Mouse (Mus musculus): Measurements from ENCODE around the gene Mroh3. TPM values are rescaled to one million over a fixed set of nuclear protein-coding genes. Genes with fewer than 3 reads are reported as not detected.

Gene Mroh3
- polyA plus RNA-seq, 1 experiment from 2014 or later = not detected

DNA sequence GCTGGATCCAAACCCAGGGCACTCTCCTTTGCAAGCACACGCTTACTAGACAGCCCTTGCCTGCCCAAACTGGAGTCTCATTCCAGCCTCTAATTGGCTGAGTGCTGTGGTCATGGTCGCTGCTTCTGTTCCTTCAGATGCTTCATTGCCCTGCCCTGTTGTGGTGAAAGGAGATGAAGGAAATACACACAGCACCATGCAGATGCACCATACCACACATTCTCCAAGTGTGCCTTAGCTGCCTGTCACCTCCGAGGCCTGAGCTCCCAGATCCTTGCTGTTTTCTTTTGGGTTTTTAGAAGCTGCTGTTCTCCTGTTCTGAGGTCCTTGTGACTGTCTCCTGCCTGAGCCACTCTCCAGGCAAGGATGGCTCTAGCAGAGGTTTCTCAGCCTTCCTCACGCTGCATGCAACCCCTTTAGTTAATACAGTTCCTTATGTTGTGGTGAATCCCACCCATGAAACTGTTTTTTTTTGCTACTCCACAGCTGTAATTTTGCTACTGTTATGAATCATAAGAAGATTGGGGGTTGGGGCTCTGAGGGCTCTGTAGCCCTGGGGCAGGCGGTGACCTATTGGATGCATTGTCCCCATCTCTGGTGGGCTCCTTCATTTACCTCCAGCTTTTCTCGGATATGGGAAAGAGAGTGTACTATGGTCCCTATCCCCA, 76.7 kb downstream of the Mroh3 start:
- Histone ChIP-seq H3K4me3 (ENCODE audit: low read depth, low read length) (no peak overlapping the region), H3K4me1 (ENCODE audit: insufficient read depth) (peaks cover 76% of the 10 kb centered on the region), H3K27me3 (ENCODE audit: insufficient read depth, low read length) (no peaks in the 10 kb centered on the region), H3K4me2 (peak overlapping the region; percentile 36), H3K36me3 (ENCODE audit: insufficient read depth) (no peaks in the 10 kb centered on the region), H3K9ac (no peak overlapping the region), H3K9me3 (ENCODE audit: low read depth, low read length) (no peaks in the 10 kb centered on the region), H3K27ac (ENCODE audit: low read depth) (peak overlapping the region; percentile 85)
- WGBS = 56% methylated on average over 6 of the region's 6 CpGs
- DNase-seq (peak; percentile 40), ATAC-seq (ENCODE audit: insufficient read depth) (no peak)
- TF ChIP-seq CTCF (IDR thresholded peaks at IDR 0.05; ENCODE audit: low read depth) = no peak

DNA sequence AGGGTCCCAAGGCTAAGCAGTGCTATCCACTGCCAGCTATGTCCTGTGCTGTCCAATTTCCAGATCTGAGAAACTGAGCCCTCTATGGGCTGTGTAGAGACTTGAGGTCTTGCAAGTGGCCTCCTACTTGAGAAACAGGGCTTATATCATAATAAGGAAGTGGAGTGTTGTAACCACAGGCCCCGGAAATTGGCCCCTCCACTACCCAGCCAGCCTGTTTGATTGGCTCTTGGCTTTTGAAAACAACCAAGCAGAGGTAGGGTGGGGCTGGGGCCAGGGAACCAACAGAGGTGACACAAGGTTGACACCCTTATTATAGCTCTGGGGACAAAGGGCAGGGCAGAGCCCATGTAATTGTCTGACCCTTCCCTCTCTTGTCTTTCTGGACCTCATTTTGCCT, 77.6 kb downstream of the Mroh3 start:
- Histone ChIP-seq H3K9me3 (ENCODE audit: low read depth, low read length) (no peaks in the 10 kb centered on the region), H3K27ac (ENCODE audit: low read depth) (no peak overlapping the region), H3K36me3 (ENCODE audit: insufficient read depth) (no peaks in the 10 kb centered on the region), H3K4me3 (ENCODE audit: low read depth, low read length) (no peak overlapping the region), H3K4me2 (no peak overlapping the region), H3K4me1 (ENCODE audit: insufficient read depth) (peaks cover 84% of the 10 kb centered on the region), H3K9ac (no peak overlapping the region), H3K27me3 (ENCODE audit: insufficient read depth, low read length) (no peaks in the 10 kb centered on the region)
- 26% methylated on average over 1 of the region's 1 CpGs for WGBS
- no peak for TF ChIP-seq CTCF (IDR thresholded peaks at IDR 0.05; ENCODE audit: low read depth)
- DNase-seq (peak; percentile 40), ATAC-seq (ENCODE audit: insufficient read depth) (no peak)

DNA sequence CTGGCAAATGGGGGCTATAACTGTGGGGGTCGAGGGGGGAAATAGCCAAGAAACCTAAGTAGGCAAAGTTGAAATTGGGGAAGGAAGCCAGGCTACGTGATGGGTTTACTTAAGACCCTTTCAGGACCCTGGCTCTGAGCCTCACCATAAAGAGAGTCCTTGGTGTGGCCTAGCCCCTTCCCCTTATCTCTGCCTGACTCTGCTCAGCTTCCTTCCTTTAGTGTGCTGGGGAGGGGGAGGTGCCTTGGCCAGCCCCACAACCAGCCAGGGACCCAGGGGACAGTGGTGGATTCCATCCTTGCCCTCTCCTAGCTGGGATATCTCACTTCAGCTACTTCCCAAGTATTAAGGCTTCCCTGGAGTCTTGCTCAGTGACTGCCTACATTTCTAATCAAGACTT, 78.1 kb downstream of the Mroh3 start:
- DNase-seq (no peak), ATAC-seq (ENCODE audit: insufficient read depth) (no peak)
- no peaks in the 10 kb centered on the region for H3K9me3 ChIP-seq (ENCODE audit: low read depth, low read length)
- no peak overlapping the region for H3K4me3 ChIP-seq (ENCODE audit: low read depth, low read length)
- no peak overlapping the region for H3K27ac ChIP-seq (ENCODE audit: low read depth)
- H3K9ac ChIP-seq = no peak overlapping the region; the same call in 1 of the 2 replicates
- 0 out of 2 replicates have a peak overlapping the region, but pooled peaks have one; percentile 0 for H3K4me2 ChIP-seq
- 30% methylated on average over 2 of the region's 2 CpGs for WGBS
- H3K27me3 ChIP-seq (ENCODE audit: insufficient read depth, low read length) = no peaks in the 10 kb centered on the region
- H3K36me3 ChIP-seq (ENCODE audit: insufficient read depth) = no peaks in the 10 kb centered on the region
- H3K4me1 ChIP-seq (ENCODE audit: insufficient read depth) = peaks cover 82% of the 10 kb centered on the region
- no peak for TF ChIP-seq CTCF (IDR thresholded peaks at IDR 0.05; ENCODE audit: low read depth)

DNA sequence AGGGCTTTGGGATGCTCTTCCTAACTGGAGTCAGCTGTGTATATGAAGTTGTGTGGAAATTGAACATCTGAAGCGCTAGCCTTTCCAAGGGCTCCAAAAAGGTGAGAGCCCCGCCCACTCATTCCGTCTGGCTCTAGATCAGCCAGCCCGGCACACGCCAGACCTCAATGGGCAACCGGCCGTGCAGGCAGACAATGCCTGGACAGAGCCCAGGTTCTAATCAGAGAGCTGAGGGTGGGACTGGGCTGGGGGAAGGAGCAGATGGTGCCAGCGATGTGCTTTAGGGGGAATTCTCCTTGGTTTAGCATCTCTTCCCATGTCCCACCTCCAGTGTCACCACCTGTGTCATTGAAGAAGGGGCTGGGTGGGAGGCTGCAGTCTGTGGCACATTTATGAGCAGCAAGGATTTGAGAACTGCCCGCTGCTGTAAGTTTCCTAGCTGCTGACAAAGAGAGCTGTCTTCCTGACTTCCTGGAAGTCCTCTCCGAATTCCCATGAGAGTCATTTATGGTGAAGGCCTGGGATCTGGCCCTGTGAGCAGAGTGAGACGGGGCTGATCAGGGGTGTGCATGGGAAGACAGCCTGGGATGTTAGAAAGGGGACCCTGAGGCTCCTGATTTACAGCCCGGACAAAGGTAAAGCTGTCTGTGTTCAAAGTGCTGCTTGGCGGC, 78.9 kb downstream of the Mroh3 start:
- DNase-seq (no peak), ATAC-seq (ENCODE audit: insufficient read depth) (no peak)
- 44% methylated on average over 13 of the region's 13 CpGs for WGBS
- TF ChIP-seq CTCF (IDR thresholded peaks at IDR 0.05; ENCODE audit: low read depth) = no peak
- Histone ChIP-seq H3K27me3 (ENCODE audit: insufficient read depth, low read length) (no peaks in the 10 kb centered on the region), H3K9ac (no peak overlapping the region), H3K4me1 (ENCODE audit: insufficient read depth) (peaks cover 82% of the 10 kb centered on the region), H3K4me2 (peak overlapping the region; percentile 96), H3K4me3 (ENCODE audit: low read depth, low read length) (no peak overlapping the region), H3K9me3 (ENCODE audit: low read depth, low read length) (no peaks in the 10 kb centered on the region), H3K36me3 (ENCODE audit: insufficient read depth) (no peaks in the 10 kb centered on the region), H3K27ac (ENCODE audit: low read depth) (no peak overlapping the region)

DNA sequence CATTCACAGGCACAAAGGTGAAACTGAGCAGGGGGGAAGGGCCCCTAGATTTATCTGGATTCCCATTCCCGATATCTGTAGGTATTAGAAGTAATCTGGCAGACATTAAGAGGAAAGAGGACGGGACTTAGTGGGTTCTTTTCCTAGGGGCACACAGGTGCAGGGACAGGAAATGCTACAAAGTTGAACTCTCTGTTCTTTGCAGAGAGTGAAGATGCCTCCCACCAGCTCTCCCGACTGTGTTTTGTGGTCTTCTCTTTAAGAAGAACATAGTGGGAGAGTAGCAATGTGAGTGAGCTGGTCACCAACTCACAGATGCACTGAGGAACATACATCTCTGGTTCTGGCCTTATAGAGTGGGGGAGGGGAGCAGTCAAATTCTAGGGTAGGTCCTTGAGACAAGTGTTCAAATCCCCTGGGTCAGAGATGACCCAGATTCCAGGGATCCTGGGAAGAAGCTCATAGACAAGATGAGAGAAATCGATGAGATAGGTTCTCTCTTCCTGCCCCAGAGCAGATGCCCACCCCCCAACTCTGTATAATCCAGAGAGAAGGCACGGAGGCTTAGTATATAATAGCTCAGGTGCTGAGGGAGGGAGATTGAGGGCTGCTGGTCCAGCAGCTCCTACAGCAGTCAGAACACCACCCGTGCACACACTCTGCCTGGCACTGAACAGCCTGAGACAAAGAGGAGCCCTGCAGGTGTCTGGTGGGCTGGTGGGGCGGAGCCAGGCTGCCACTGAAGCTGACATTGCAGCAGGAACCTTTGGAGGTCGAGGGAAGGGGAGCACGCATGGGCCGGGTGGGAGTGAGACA, 80.0 kb downstream of the Mroh3 start:
- WGBS = 37% methylated on average over 10 of the region's 10 CpGs
- H3K4me2 ChIP-seq = peak overlapping the region; percentile 96
- H3K4me3 ChIP-seq (ENCODE audit: low read depth, low read length) = peak overlapping the region; percentile 76
- no peak for DNase-seq
- no peaks in the 10 kb centered on the region for H3K9me3 ChIP-seq (ENCODE audit: low read depth, low read length)
- peak overlapping the region; percentile 65 for H3K9ac ChIP-seq
- ATAC-seq (ENCODE audit: insufficient read depth) = no peak
- H3K4me1 ChIP-seq (ENCODE audit: insufficient read depth) = peaks cover 80% of the 10 kb centered on the region
- no peaks in the 10 kb centered on the region for H3K27me3 ChIP-seq (ENCODE audit: insufficient read depth, low read length)
- no peak overlapping the region for H3K27ac ChIP-seq (ENCODE audit: low read depth)
- H3K36me3 ChIP-seq (ENCODE audit: insufficient read depth) = no peaks in the 10 kb centered on the region
- no peak for TF ChIP-seq CTCF (IDR thresholded peaks at IDR 0.05; ENCODE audit: low read depth)

Other genes with a start within 250 kb of the Mroh3 start
- not detected in 2 replicates for gene Igfn1, start 206.5 kb downstream of the Mroh3 start, polyA plus RNA-seq (2014; fragmentation: Nextera tagmentation; extraction: Ambion mirVana)
- gene Tmem9, start 204.7 kb downstream of the Mroh3 start, polyA plus RNA-seq (2014; fragmentation: Nextera tagmentation; extraction: Ambion mirVana) = 72.7 and 76.3 TPM in 2 replicates
- not detected in 2 replicates for gene Ascl5, start 162.0 kb downstream of the Mroh3 start, polyA plus RNA-seq (2014; fragmentation: Nextera tagmentation; extraction: Ambion mirVana)
- gene Cacna1s, start 160.1 kb downstream of the Mroh3 start, polyA plus RNA-seq (2014; fragmentation: Nextera tagmentation; extraction: Ambion mirVana) = not detected in 2 replicates
- gene Kif21b, start 81.4 kb downstream of the Mroh3 start, polyA plus RNA-seq (2014; fragmentation: Nextera tagmentation; extraction: Ambion mirVana) = 3.8 and 4.1 TPM in 2 replicates
- 15.1 and 15.9 TPM in 2 replicates for gene Inava, start 21.4 kb upstream of the Mroh3 start, polyA plus RNA-seq (2014; fragmentation: Nextera tagmentation; extraction: Ambion mirVana)
- gene Gpr25, start 48.0 kb upstream of the Mroh3 start, polyA plus RNA-seq (2014; fragmentation: Nextera tagmentation; extraction: Ambion mirVana) = not detected in 2 replicates
- 18.2 and 20.0 TPM in 2 replicates for gene Camsap2, start 133.3 kb upstream of the Mroh3 start, polyA plus RNA-seq (2014; fragmentation: Nextera tagmentation; extraction: Ambion mirVana)
- 16.4 and 17.8 TPM in 2 replicates for gene Ddx59, start 202.4 kb upstream of the Mroh3 start, polyA plus RNA-seq (2014; fragmentation: Nextera tagmentation; extraction: Ambion mirVana)

Data from lung, embryonic 14.5 days (tissue).